Mouse (Mus musculus) olfactory bulb, adult 2 months (tissue): ENCODE data around the gene Hacd2. TPM values are rescaled to one million over a fixed set of nuclear protein-coding genes. Genes with fewer than 3 reads are reported as not detected.

ENCODE experiments used
- H3K27ac ChIP-seq: fragments of 200-500 bp; 2 replicates; pipeline ENCODE4 v1.5.1; 2012; ENCODE audit warnings: low read depth, low read length; ENCODE audit not compliant: insufficient read depth
- H3K4me1 ChIP-seq: fragments of 200-500 bp; 2 replicates; pipeline ENCODE4 v1.6.1; 2012; ENCODE audit warnings: low read length; ENCODE audit not compliant: control insufficient read depth, insufficient read depth
- H3K4me3 ChIP-seq: fragments of 200-500 bp; 2 replicates; pipeline ENCODE4 v1.5.1; 2012; ENCODE audit warnings: mild to moderate bottlenecking, low read depth, low read length, moderate library complexity; ENCODE audit not compliant: insufficient read depth
- CTCF ChIP-seq: fragments of 200-500 bp; IDR thresholded peaks from 2 replicates; pipeline ENCODE4 v1.5.1; 2012; ENCODE audit warnings: low read depth, mild to moderate bottlenecking, low read length, moderate library complexity; ENCODE audit not compliant: insufficient read depth
- POLR2A ChIP-seq: fragments of 200-500 bp; IDR thresholded peaks from 2 replicates; pipeline ENCODE4 v1.6.1; 2012; ENCODE audit warnings: mild to moderate bottlenecking, low read depth, low read length, moderate library complexity; ENCODE audit not compliant: insufficient read depth
- WGBS: fragments of 180-500 bp; shearing (Covaris S2); methylation state at CpG from one replicate; pipeline ENCODE4 v1.1.7; 2018; 5-methylcytosine and 5-hydroxymethylcytosine counted together
- polyA plus RNA-seq: library from polyadenylated mRNA; stranded (reverse); fragments of >200 nt; gene quantifications from 2 replicates; pipeline ENCODE4 v1.2.4, GENCODE M21; 2012; ENCODE audit warnings: low replicate concordance; ENCODE audit not compliant: missing spikeins, insufficient read depth, insufficient read length

The Hacd2 gene
- polyA plus RNA-seq, 1 experiment: not detected

GRCm38 (mm10) chr16:35038343-35039057 lies 16.3 kb downstream of the Hacd2 start:
- TF ChIP-seq POLR2A (no peak), CTCF (no peak)
- no peak overlapping the region for H3K27ac ChIP-seq
- no peak overlapping the region for H3K4me3 ChIP-seq
- peaks cover 5% of the 10 kb centered on the region; the same call in 1 of the 2 replicates for H3K4me1 ChIP-seq
- 24% methylated on average over 4 of the region's 4 CpGs for WGBS

- WGBS: 45% methylated on average over 1 of the region's 1 CpGs
- no peak for TF ChIP-seq POLR2A
- no peak for TF ChIP-seq CTCF
- Histone ChIP-seq H3K4me1 (peaks cover 5% of the 10 kb centered on the region; the same call in 1 of the 2 replicates), H3K4me3 (no peak overlapping the region), H3K27ac (no peak overlapping the region; the same call in 1 of the 2 replicates)
Measured at GRCm38 (mm10) chr16:35040154-35040553, 17.9 kb downstream of the Hacd2 start.

GRCm38 (mm10) chr16:35041001-35041400 lies 18.8 kb downstream of the Hacd2 start:
- no peak for TF ChIP-seq CTCF
- no peak for TF ChIP-seq POLR2A
- WGBS: 94% methylated on average over 7 of the region's 7 CpGs
- no peak overlapping the region for H3K27ac ChIP-seq

GRCm38 (mm10) chr16:35046081-35046775 lies 24.0 kb downstream of the Hacd2 start:
- no peak for TF ChIP-seq POLR2A
- TF ChIP-seq CTCF: no peak
- 85% methylated on average over 6 of the region's 6 CpGs for WGBS
- no peak overlapping the region for H3K4me3 ChIP-seq
- no peaks in the 10 kb centered on the region for H3K4me1 ChIP-seq
- no peak overlapping the region for H3K27ac ChIP-seq

More at GRCm38 (mm10) chr16:35041001-35041400, 18.8 kb downstream of the Hacd2 start:
- no peak overlapping the region for H3K4me3 ChIP-seq
- peaks cover 5% of the 10 kb centered on the region; the same call in 1 of the 2 replicates for H3K4me1 ChIP-seq

- no peak overlapping the region for H3K4me3 ChIP-seq
- no peak for TF ChIP-seq POLR2A
- TF ChIP-seq CTCF: no peak
- WGBS: 94% methylated on average over 6 of the region's 6 CpGs
- H3K4me1 ChIP-seq: no peaks in the 10 kb centered on the region
- no peak overlapping the region for H3K27ac ChIP-seq
Measured at GRCm38 (mm10) chr16:35047272-35047969, 25.2 kb downstream of the Hacd2 start.

GRCm38 (mm10) chr16:35051066-35051465 lies 28.8 kb downstream of the Hacd2 start:
- Histone ChIP-seq H3K27ac (no peak overlapping the region), H3K4me3 (no peak overlapping the region), H3K4me1 (no peaks in the 10 kb centered on the region)
- 72% methylated on average over 5 of the region's 5 CpGs for WGBS
- TF ChIP-seq CTCF (no peak), POLR2A (no peak)

GRCm38 (mm10) chr16:35052191-35052590 lies 30.0 kb downstream of the Hacd2 start:
- Histone ChIP-seq H3K4me1 (no peaks in the 10 kb centered on the region), H3K27ac (no peak overlapping the region), H3K4me3 (no peak overlapping the region)
- no peak for TF ChIP-seq POLR2A
- TF ChIP-seq CTCF: no peak
- 94% methylated on average over 1 of the region's 1 CpGs for WGBS

GRCm38 (mm10) chr16:35054432-35055193 lies 32.4 kb downstream of the Hacd2 start:
- 88% methylated on average over 8 of the region's 8 CpGs for WGBS
- Histone ChIP-seq H3K4me1 (no peaks in the 10 kb centered on the region), H3K27ac (no peak overlapping the region), H3K4me3 (no peak overlapping the region)
- TF ChIP-seq CTCF (no peak), POLR2A (no peak)
